Mouse (Mus musculus) activated CD4-positive, CD25-positive, alpha-beta regulatory T cell (primary cell): ENCODE results near the gene Set. TPM values are rescaled to one million over a fixed set of nuclear protein-coding genes. Genes with fewer than 3 reads are reported as not detected.

ENCODE experiments used
- polyA plus RNA-seq, 2 experiments: library from polyadenylated mRNA; unstranded; fragments of 100-300 nt; shearing (Covaris generic); gene quantifications; one replicate each; pipeline ENCODE4 v1.2.1; 2017

The Set gene
- 100 to 1,000 TPM; 308 to 386 TPM for polyA plus RNA-seq

GRCm38 (mm10) chr2:30057223-30057904 is at the start of gene Set:
Gene Set (plus strand): TSS chr2:30057378.

GRCm38 (mm10) chr2:30048699-30049388 is 8.3 kb upstream of the Set start, which contains the start of gene Wdr34:
Gene Wdr34 (minus strand): TSS chr2:30048881.

GRCm38 (mm10) chr2:30077502-30078348 is 20.5 kb downstream of the Set start, which contains the start of gene Pkn3:
Gene Pkn3 (plus strand): TSS chr2:30077684.

GRCm38 (mm10) chr2:30093471-30094207 is 36.5 kb downstream of the Set start, which contains the start of gene Zdhhc12:
Gene Zdhhc12 (minus strand): TSS chr2:30093648.

Other genes with a start within 250 kb of the Set start
- 10 to 100 TPM; 22.5 to 23.7 TPM for gene Urm1, start 237.3 kb upstream of the Set start, polyA plus RNA-seq
- 1 to 10 TPM; 1.2 to 2.8 TPM for gene Cercam, start 188.2 kb upstream of the Set start, polyA plus RNA-seq
- 10 to 100 TPM; 65.1 to 70.0 TPM for gene Odf2, start 168.2 kb upstream of the Set start, polyA plus RNA-seq
- gene Gle1, start 122.0 kb upstream of the Set start, polyA plus RNA-seq: 10 to 100 TPM; 53.6 to 55.7 TPM
- gene Sptan1, start 91.8 kb upstream of the Set start, polyA plus RNA-seq: 10 to 100 TPM; 65.7 to 97.2 TPM
- gene Wdr34, start 8.5 kb upstream of the Set start, polyA plus RNA-seq: 1 to 10 TPM in 1 of 2 experiments, under 1 TPM in 1; 0.93 to 1.4 TPM
- gene Pkn3, start 20.3 kb downstream of the Set start, polyA plus RNA-seq: under 1 TPM; 0.43 to 0.75 TPM
- gene Zdhhc12, start 36.3 kb downstream of the Set start, polyA plus RNA-seq: 10 to 100 TPM; 29.0 to 33.8 TPM
- 10 to 100 TPM; 52.2 to 53.4 TPM for gene Zer1, start 67.2 kb downstream of the Set start, polyA plus RNA-seq
- gene Tbc1d13, start 76.4 kb downstream of the Set start, polyA plus RNA-seq: 1 to 10 TPM; 6.2 to 7.8 TPM
- 10 to 100 TPM; 15.3 to 20.4 TPM for gene Endog, start 114.1 kb downstream of the Set start, polyA plus RNA-seq
- 10 to 100 TPM; 27.5 to 36.4 TPM for gene Spout1, start 121.1 kb downstream of the Set start, polyA plus RNA-seq
- gene Kyat1, start 148.5 kb downstream of the Set start, polyA plus RNA-seq: 10 to 100 TPM in 1 of 2 experiments, 1 to 10 TPM in 1; 9.9 to 10.6 TPM
- 1 to 10 TPM; 7.7 to 9.7 TPM for gene Lrrc8a, start 180.3 kb downstream of the Set start, polyA plus RNA-seq
- 1 to 10 TPM; 2.3 to 4.6 TPM for gene Gm28035, start 183.2 kb downstream of the Set start, polyA plus RNA-seq
- 1 to 10 TPM; 4.9 to 8.1 TPM for gene Phyhd1, start 208.8 kb downstream of the Set start, polyA plus RNA-seq
- gene Gm28038, start 223.7 kb downstream of the Set start, polyA plus RNA-seq: not detected
- 10 to 100 TPM; 15.1 to 17.4 TPM for gene Dolk, start 229.0 kb downstream of the Set start, polyA plus RNA-seq
- 10 to 100 TPM; 16.5 to 22.0 TPM for gene Nup188, start 229.0 kb downstream of the Set start, polyA plus RNA-seq